Mouse (Mus musculus) liver, adult (tissue): ENCODE results near the gene Ppp1r1c.

Experiments used
- GATA4 ChIP-seq: IDR thresholded peaks from 2 replicates; pipeline ENCODE4 v1.6.1; 2014; ENCODE audit warnings: mild to moderate bottlenecking, low read length; ENCODE audit not compliant: insufficient replicate concordance

Gene Ppp1r1c

GRCm38 (mm10) chr2:79707575-79707974 is at the start of gene Ppp1r1c:
Gene Ppp1r1c (plus strand): TSS chr2:79707780.
- TF ChIP-seq GATA4, result no peak

GRCm38 (mm10) chr2:79660417-79661185 is 47.0 kb upstream of the Ppp1r1c start:
- TF ChIP-seq GATA4, result no peak

- TF ChIP-seq GATA4, result no peak
These were observed 46.0 kb upstream of the Ppp1r1c start for GRCm38 (mm10) chr2:79661486-79662104.

- no peak for TF ChIP-seq GATA4
These were observed 42.9 kb upstream of the Ppp1r1c start for GRCm38 (mm10) chr2:79664532-79665286.

GRCm38 (mm10) chr2:79665492-79665891 is 42.1 kb upstream of the Ppp1r1c start:
- no peak for TF ChIP-seq GATA4

- no peak for TF ChIP-seq GATA4
These were observed 32.3 kb upstream of the Ppp1r1c start for GRCm38 (mm10) chr2:79675266-79675665.

- no peak for TF ChIP-seq GATA4
These were observed 29.8 kb upstream of the Ppp1r1c start for GRCm38 (mm10) chr2:79677663-79678257.

GRCm38 (mm10) chr2:79681672-79682071 is 25.9 kb upstream of the Ppp1r1c start:
- TF ChIP-seq GATA4, result no peak

GRCm38 (mm10) chr2:79683258-79683657 is 24.3 kb upstream of the Ppp1r1c start:
- TF ChIP-seq GATA4, result no peak

GRCm38 (mm10) chr2:79690838-79691237 is 16.7 kb upstream of the Ppp1r1c start:
- TF ChIP-seq GATA4, result no peak

- TF ChIP-seq GATA4, result no peak
These were observed 12.4 kb upstream of the Ppp1r1c start for GRCm38 (mm10) chr2:79695190-79695589.

GRCm38 (mm10) chr2:79695939-79696338 is 11.6 kb upstream of the Ppp1r1c start:
- TF ChIP-seq GATA4, result no peak

- TF ChIP-seq GATA4, result no peak
These were observed 10.9 kb upstream of the Ppp1r1c start for GRCm38 (mm10) chr2:79696478-79697230.

GRCm38 (mm10) chr2:79698166-79698565 is 9.4 kb upstream of the Ppp1r1c start:
- no peak for TF ChIP-seq GATA4

GRCm38 (mm10) chr2:79704773-79705172 is 2.8 kb upstream of the Ppp1r1c start:
- TF ChIP-seq GATA4, result no peak
